Mouse (Mus musculus): ENCODE data around the gene Acmsd. TPM values are rescaled to one million over a fixed set of nuclear protein-coding genes. Genes with fewer than 3 reads are reported as not detected.

The Acmsd gene
- total RNA-seq (2023): not detected

GRCm38 (mm10) chr1:127729096-127729495 lies at the start of gene Acmsd:
Gene Acmsd, plus strand, starts transcription at chr1:127729413.

DNA sequence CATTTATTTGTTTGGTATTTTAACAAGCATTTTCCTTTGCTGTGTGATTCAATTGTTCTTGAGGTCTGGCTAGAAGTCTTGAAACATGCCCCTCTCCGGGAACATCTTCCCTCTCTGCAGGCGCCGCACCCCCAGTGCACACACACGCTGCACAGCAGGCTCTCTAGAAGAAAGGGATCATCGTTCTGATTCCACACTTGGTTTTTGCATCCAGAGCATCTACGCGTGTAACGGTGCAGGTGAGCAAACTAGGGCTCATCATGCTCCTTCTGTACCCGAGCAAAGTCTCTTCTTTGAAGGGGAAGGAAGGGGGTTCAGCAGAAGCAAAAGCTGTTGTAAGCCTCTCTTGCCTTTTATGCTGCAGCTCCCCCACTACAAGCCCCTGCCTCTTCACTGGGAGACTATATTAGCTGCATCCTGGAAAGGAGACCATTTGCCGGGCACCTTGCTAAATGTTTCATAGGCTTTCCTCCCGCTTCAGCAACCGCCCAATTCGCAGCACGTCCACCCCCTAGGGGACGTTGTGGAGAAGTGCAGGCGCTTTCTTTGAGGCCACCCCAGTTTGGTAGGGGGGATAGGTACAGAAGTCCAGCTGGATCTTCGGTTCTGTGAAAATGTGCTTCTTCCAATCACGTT lies 49.6 kb upstream of the Acmsd start, which contains the start of gene Tmem163:
TSS of gene Tmem163 (minus strand) at position 51 of the 636 bp plus-strand sequence.

GRCm38 (mm10) chr1:127773803-127774500 lies 44.7 kb downstream of the Acmsd start, which contains the start of gene Ccnt2:
Gene Ccnt2, plus strand, starts transcription at chr1:127774164.

Other genes starting within 250 kb of the Acmsd start
- 2.4 TPM for gene Tmem163, start 49.9 kb upstream of the Acmsd start, total RNA-seq (2023)
- gene Ccnt2, start 44.8 kb downstream of the Acmsd start, total RNA-seq (2023): 82.4 TPM
- gene Map3k19, start 125.6 kb downstream of the Acmsd start, total RNA-seq (2023): 1.00 TPM
- 93.1 TPM for gene Rab3gap1, start 139.4 kb downstream of the Acmsd start, total RNA-seq (2023)

All from CD4-positive naive resting alpha-beta T cell, adult 76 days (primary cell).